13 mouse cellular contexts compared by ENCODE assay signal in genomic region chr2:73521737-73522136, GRCm38 (mm10). TPM values are rescaled to one million over a fixed set of nuclear protein-coding genes. Genes with fewer than 3 reads are reported as not detected.
DNase-seq lines count a peak whose midpoint lies in the region; ATAC-seq and TF ChIP-seq lines count a peak whose summit lies in the region.
"Had no signal": no experiment of that assay in that cellular context is flagged by ENCODE, and none has a peak within 500 bp of the region (broad histone marks: within the 10 kb centered on the region; RNA-seq: fewer than 3 reads in every experiment).

No protein-coding gene starts in this region.

- no peaks in the 10 kb centered on the region for H3K27me3 ChIP-seq in cerebellum, adult 2 months (ENCODE audit: control insufficient read depth, insufficient read depth, low read length)
- H3K27me3 ChIP-seq in limb, embryonic 15.5 days = no peaks in the 10 kb centered on the region

- no peak for TF ChIP-seq CTCF in cerebellum, adult 2 months (IDR thresholded peaks at IDR 0.05; ENCODE audit: borderline replicate concordance, insufficient read depth, low read depth, low read length)
- no peak for TF ChIP-seq CTCF in layer of hippocampus, adult 2 months (conservative IDR thresholded peaks at IDR 0.05)
- TF ChIP-seq CTCF in cortical plate, adult 2 months (IDR thresholded peaks at IDR 0.05; ENCODE audit: extremely low read depth, insufficient read depth, low read length) = no peak

- ATAC-seq in limb, embryonic 15.5 days (ENCODE audit: insufficient number of reproducible peaks, low FRiP score, low TSS enrichment, low read depth) = peak; percentile 41; the same call in 1 of the 2 replicates

- no peak overlapping the region for H3K4me2 ChIP-seq in limb, embryonic 15.5 days

- WGBS in cerebellum, adult 2 months = 49% methylated on average over 5 of the region's 5 CpGs
- 12% methylated on average over 5 of the region's 5 CpGs for WGBS in limb, embryonic 15.5 days

- no peaks in the 10 kb centered on the region for H3K9me3 ChIP-seq in limb, embryonic 15.5 days
- H3K9me3 ChIP-seq: midbrain, embryonic 10.5 days had no signal

- DNase-seq in cerebellum, adult 2 months = no peak
- no peak for DNase-seq in cerebellum, adult 9-11 months
- no peak for DNase-seq in layer of hippocampus, adult 2 months (ENCODE audit: low spot score in 2 of 2)
- no peak for DNase-seq in layer of hippocampus, postnatal 10 days (ENCODE audit: low spot score in 2 of 2)
- DNase-seq in thymus, postnatal 25 days = no peak
- no peak for DNase-seq in layer of hippocampus, adult 11-12 months (ENCODE audit: low spot score)
- DNase-seq: adrenal gland, postnatal 14 days; cerebellum, postnatal 25 days; heart, adult 2 months; kidney, adult 8-10 months had no signal

- no peak for TF ChIP-seq POLR2A in cerebellum, adult 2 months (IDR thresholded peaks at IDR 0.05; ENCODE audit: borderline replicate concordance, insufficient read depth, low read length)
- no peak for TF ChIP-seq POLR2A in cortical plate, adult 2 months (IDR thresholded peaks at IDR 0.05; ENCODE audit: extremely low read depth, insufficient read depth, low read length)

- H3K4me3 ChIP-seq in cerebellum, adult 2 months (replicated peaks; ENCODE audit: insufficient read depth, low read depth, low read length) = no peak overlapping the region
- H3K4me3 ChIP-seq in layer of hippocampus, adult 2 months = no peak overlapping the region
- no peak overlapping the region for H3K4me3 ChIP-seq in cortical plate, adult 2 months (ENCODE audit: insufficient read depth, low read length)
- no peak overlapping the region for H3K4me3 ChIP-seq in limb, embryonic 15.5 days
- H3K4me3 ChIP-seq: heart, adult 2 months; midbrain, embryonic 10.5 days had no signal

- H3K36me3 ChIP-seq in limb, embryonic 15.5 days = peaks cover 3% of the 10 kb centered on the region; the same call in 1 of the 2 replicates
- H3K36me3 ChIP-seq: midbrain, embryonic 10.5 days had no signal

- no peak overlapping the region for H3K9ac ChIP-seq in limb, embryonic 15.5 days

- no peaks in the 10 kb centered on the region for H3K4me1 ChIP-seq in cerebellum, adult 2 months (ENCODE audit: control insufficient read depth, insufficient read depth, low read length)
- 0 out of 2 replicates have a peak, but pooled peaks cover 3% of the 10 kb centered on the region for H3K4me1 ChIP-seq in cortical plate, adult 2 months (ENCODE audit: control insufficient read depth, insufficient read depth, low read length)
- H3K4me1 ChIP-seq in limb, embryonic 15.5 days = peaks cover 34% of the 10 kb centered on the region

- peak overlapping the region; percentile 36; the same call in 1 of the 2 replicates for H3K27ac ChIP-seq in cerebellum, adult 2 months (ENCODE audit: insufficient read depth, low read length)
- H3K27ac ChIP-seq in layer of hippocampus, adult 2 months = peak overlapping the region; percentile 53
- H3K27ac ChIP-seq in cortical plate, adult 2 months (ENCODE audit: insufficient read depth, low read length) = peak overlapping the region; percentile 19; the same call in 1 of the 2 replicates
- H3K27ac ChIP-seq in limb, embryonic 15.5 days = peak overlapping the region; percentile 23; the same call in 1 of the 2 replicates
- H3K27ac ChIP-seq: midbrain, embryonic 10.5 days had no signal

RNA-seq across cellular contexts. Expression of gene Wipf1, which starts 7.8 kb away (rescaled TPM):
- 6.1 and 7.2 TPM in 2 replicates for polyA plus RNA-seq in cerebellum, adult 2 months (2012; rRNA removed)
- 1 to 10 TPM; 8.1 to 10.0 TPM for total RNA-seq in layer of hippocampus, adult 2 months (2021)
- 10 to 100 TPM in 1 of 2 experiments, 1 to 10 TPM in 1; 9.7 to 10.8 TPM for total RNA-seq in layer of hippocampus, postnatal 10 days (2021)
- 5.4 and 7.4 TPM in 2 replicates for polyA plus RNA-seq in cortical plate, adult 2 months (2012; rRNA removed)
- 15.1 TPM in 2 replicates for polyA plus RNA-seq in limb, embryonic 15.5 days (2015; fragmentation: Nextera tagmentation; extraction: Ambion mirVana)

RNA-seq across cellular contexts. Expression of gene Chrna1, which starts 58.4 kb away (rescaled TPM):
- polyA plus RNA-seq in cerebellum, adult 2 months (2012; rRNA removed) = 0.03 and 0.08 TPM in 2 replicates
- under 1 TPM; 0.42 to 0.54 TPM for total RNA-seq in layer of hippocampus, adult 2 months (2021)
- under 1 TPM; 0.18 to 0.39 TPM for total RNA-seq in layer of hippocampus, postnatal 10 days (2021)
- polyA plus RNA-seq in cortical plate, adult 2 months (2012; rRNA removed) = 0.13 and 0.23 TPM in 2 replicates
- 10.8 and 24.1 TPM in 2 replicates for polyA plus RNA-seq in limb, embryonic 15.5 days (2015; fragmentation: Nextera tagmentation; extraction: Ambion mirVana)
- total RNA-seq: adrenal gland, postnatal 14 days; heart, adult 2 months had no signal
